Mouse (Mus musculus): ENCODE results near the gene Slc4a2. TPM values are rescaled to one million over a fixed set of nuclear protein-coding genes. Genes with fewer than 3 reads are reported as not detected.

Slc4a2 gene
- polyA plus RNA-seq, 1 experiment from 2014 or later, result 28.9 TPM

GRCm38 (mm10) chr5:24424004-24424781, 556 bp downstream of the Slc4a2 start:
- H3K36me3 ChIP-seq (ENCODE audit: insufficient read depth, low read length), result 0 out of 2 replicates have a peak, but pooled peaks cover 7% of the 10 kb centered on the region
- H3K9ac ChIP-seq (replicated peaks; ENCODE audit: low read depth), result peak overlapping the region; percentile 77
- no peak; the same call in 1 of the 2 replicates for TF ChIP-seq EP300 (IDR thresholded peaks at IDR 0.05)
- TF ChIP-seq CTCF (IDR thresholded peaks at IDR 0.05), result no peak
- H3K4me1 ChIP-seq (ENCODE audit: insufficient read depth, low read depth, low read length), result peaks cover 31% of the 10 kb centered on the region
- WGBS, result 7% methylated on average over 21 of the region's 21 CpGs
- no peaks in the 10 kb centered on the region for H3K9me3 ChIP-seq (ENCODE audit: low read length)
- H3K4me3 ChIP-seq (ENCODE audit: low read depth, low read length), result peak overlapping the region; percentile 74
- peak overlapping the region; percentile 99 for H3K27ac ChIP-seq (ENCODE audit: low read length)
- H3K4me2 ChIP-seq (replicated peaks; ENCODE audit: low read depth, low read length), result peak overlapping the region; percentile 81
- DNase-seq (ENCODE audit: low spot score), result peak; percentile 59
- peak; percentile 28 for ATAC-seq
- H3K27me3 ChIP-seq (replicated peaks; ENCODE audit: insufficient read depth, low read length), result no peaks in the 10 kb centered on the region

DNA sequence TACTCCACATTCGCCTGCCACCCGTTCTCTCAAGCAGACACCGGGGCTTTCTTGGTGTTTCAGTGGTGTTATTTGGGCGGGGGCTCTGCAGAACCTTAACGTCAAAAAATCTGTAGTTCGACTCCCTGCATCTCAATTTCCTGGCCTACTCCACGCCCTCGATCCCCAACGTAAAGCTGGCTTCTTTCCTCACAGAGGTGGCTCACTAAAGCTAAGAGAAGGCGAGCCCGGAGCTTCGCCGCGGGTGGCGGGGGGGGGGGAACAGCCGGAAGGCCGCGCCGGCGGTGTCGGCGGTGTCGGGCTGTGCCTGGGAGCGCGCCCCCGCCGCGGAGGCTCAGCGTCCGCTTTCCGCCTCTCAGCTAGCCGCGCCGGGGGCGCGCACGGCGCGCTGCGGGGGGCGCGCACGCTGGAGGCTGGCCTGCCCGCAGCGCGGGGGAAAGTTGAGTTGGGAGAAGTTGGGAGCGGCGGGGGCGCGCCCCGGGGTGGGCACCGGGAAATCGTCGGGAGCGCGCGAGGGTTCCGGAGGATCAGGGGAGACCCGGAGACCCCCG, 1.3 kb downstream of the Slc4a2 start:
- Histone ChIP-seq H3K4me2 (replicated peaks; ENCODE audit: low read depth, low read length) (peak overlapping the region; percentile 81), H3K9me3 (ENCODE audit: low read length) (no peaks in the 10 kb centered on the region), H3K4me3 (ENCODE audit: low read depth, low read length) (peak overlapping the region; percentile 74), H3K9ac (replicated peaks; ENCODE audit: low read depth) (peak overlapping the region; percentile 62), H3K27ac (ENCODE audit: low read length) (peak overlapping the region; percentile 99), H3K4me1 (ENCODE audit: insufficient read depth, low read depth, low read length) (peaks cover 31% of the 10 kb centered on the region), H3K36me3 (ENCODE audit: insufficient read depth, low read length) (peaks cover 9% of the 10 kb centered on the region; the same call in 1 of the 2 replicates), H3K27me3 (replicated peaks; ENCODE audit: insufficient read depth, low read length) (no peaks in the 10 kb centered on the region)
- no peak for TF ChIP-seq CTCF (IDR thresholded peaks at IDR 0.05)
- TF ChIP-seq EP300 (IDR thresholded peaks at IDR 0.05), result no peak
- DNase-seq (ENCODE audit: low spot score) (peak; percentile 95), ATAC-seq (peak; percentile 55)
- WGBS, result under 1% methylated on average over 45 of the region's 60 CpGs

- ATAC-seq (peak; percentile 2; the same call in 1 of the 2 replicates), DNase-seq (ENCODE audit: low spot score) (peak; percentile 76)
Measured at GRCm38 (mm10) chr5:24425421-24426036, 1.9 kb downstream of the Slc4a2 start.

GRCm38 (mm10) chr5:24426037-24426432, 2.4 kb downstream of the Slc4a2 start:
- Histone ChIP-seq H3K27ac (ENCODE audit: low read length) (0 out of 2 replicates have a peak overlapping the region, but pooled peaks have one; percentile 99), H3K9ac (replicated peaks; ENCODE audit: low read depth) (peak overlapping the region; percentile 62; the same call in 1 of the 2 replicates), H3K36me3 (ENCODE audit: insufficient read depth, low read length) (peaks cover 13% of the 10 kb centered on the region; the same call in 1 of the 2 replicates), H3K9me3 (ENCODE audit: low read length) (no peaks in the 10 kb centered on the region), H3K27me3 (replicated peaks; ENCODE audit: insufficient read depth, low read length) (no peaks in the 10 kb centered on the region), H3K4me2 (replicated peaks; ENCODE audit: low read depth, low read length) (peak overlapping the region; percentile 81), H3K4me3 (ENCODE audit: low read depth, low read length) (peak overlapping the region; percentile 74), H3K4me1 (ENCODE audit: insufficient read depth, low read depth, low read length) (peaks cover 31% of the 10 kb centered on the region)
- DNase-seq (ENCODE audit: low spot score), result peak; percentile 26
- TF ChIP-seq EP300 (IDR thresholded peaks at IDR 0.05), result no peak
- TF ChIP-seq CTCF (IDR thresholded peaks at IDR 0.05), result no peak
- ATAC-seq, result no peak
- 6% methylated on average over 10 of the region's 10 CpGs for WGBS

More at GRCm38 (mm10) chr5:24425421-24426036, 1.9 kb downstream of the Slc4a2 start:
- peak overlapping the region; percentile 99 for H3K27ac ChIP-seq (ENCODE audit: low read length)
- H3K9ac ChIP-seq (replicated peaks; ENCODE audit: low read depth), result peak overlapping the region; percentile 62
- H3K4me1 ChIP-seq (ENCODE audit: insufficient read depth, low read depth, low read length), result peaks cover 31% of the 10 kb centered on the region
- H3K36me3 ChIP-seq (ENCODE audit: insufficient read depth, low read length), result peaks cover 10% of the 10 kb centered on the region; the same call in 1 of the 2 replicates
- 1% methylated on average over 25 of the region's 30 CpGs for WGBS
- H3K9me3 ChIP-seq (ENCODE audit: low read length), result no peaks in the 10 kb centered on the region
- H3K27me3 ChIP-seq (replicated peaks; ENCODE audit: insufficient read depth, low read length), result no peaks in the 10 kb centered on the region
- peak overlapping the region; percentile 81 for H3K4me2 ChIP-seq (replicated peaks; ENCODE audit: low read depth, low read length)
- peak; percentile 39 for TF ChIP-seq CTCF (IDR thresholded peaks at IDR 0.05)
- TF ChIP-seq EP300 (IDR thresholded peaks at IDR 0.05), result no peak
- H3K4me3 ChIP-seq (ENCODE audit: low read depth, low read length), result peak overlapping the region; percentile 74

GRCm38 (mm10) chr5:24426556-24427284, 3.1 kb downstream of the Slc4a2 start:
- Histone ChIP-seq H3K9me3 (ENCODE audit: low read length) (no peaks in the 10 kb centered on the region), H3K36me3 (ENCODE audit: insufficient read depth, low read length) (peaks cover 20% of the 10 kb centered on the region), H3K27ac (ENCODE audit: low read length) (peak overlapping the region; percentile 21; the same call in 1 of the 2 replicates), H3K4me2 (replicated peaks; ENCODE audit: low read depth, low read length) (peak overlapping the region; percentile 81), H3K4me1 (ENCODE audit: insufficient read depth, low read depth, low read length) (peaks cover 31% of the 10 kb centered on the region), H3K9ac (replicated peaks; ENCODE audit: low read depth) (no peak overlapping the region), H3K27me3 (replicated peaks; ENCODE audit: insufficient read depth, low read length) (no peaks in the 10 kb centered on the region), H3K4me3 (ENCODE audit: low read depth, low read length) (peak overlapping the region; percentile 74; the same call in 1 of the 2 replicates)
- ATAC-seq (no peak), DNase-seq (ENCODE audit: low spot score) (peak; percentile 37)
- 14% methylated on average over 9 of the region's 9 CpGs for WGBS
- TF ChIP-seq CTCF (IDR thresholded peaks at IDR 0.05) (no peak), EP300 (IDR thresholded peaks at IDR 0.05) (no peak)
